Mouse (Mus musculus) MEL (cell line): Measurements from ENCODE around the gene Dapk2. TPM values are rescaled to one million over a fixed set of nuclear protein-coding genes. Genes with fewer than 3 reads are reported as not detected.

Source experiments
- DNase-seq: peaks from one replicate; pipeline ENCODE4 v3.0.0; 2011; ENCODE audit warnings: low read depth, low spot score
- H3K27ac ChIP-seq: 2 replicates; pipeline ENCODE4 v1.5.1; 2012; ENCODE audit warnings: low read depth, mild to moderate bottlenecking, control low read depth, low read length, moderate library complexity; ENCODE audit not compliant: control insufficient read depth
- H3K27me3 ChIP-seq, 2 experiments: fragments of 150-350 bp in 1 of 2; sonication (generic) in 1 of 2; 2 replicates each; pipeline ENCODE4 v1.6.1; 2012; ENCODE audit warnings: low read length in 2 of 2, mild to moderate bottlenecking in 2 of 2, improper control_type of control experiment in 1 of 2, moderate library complexity in 1 of 2; ENCODE audit not compliant: insufficient read depth in 2 of 2, control insufficient read depth in 1 of 2
- H3K36me3 ChIP-seq, 2 experiments: 2 replicates each; pipeline ENCODE4 v1.6.1; 2012 to 2014; ENCODE audit warnings: low read length in 2 of 2, improper control_type of control experiment in 1 of 2, inconsistent platforms in 1 of 2, mild to moderate bottlenecking in 1 of 2; ENCODE audit not compliant: insufficient read depth in 2 of 2, control insufficient read depth in 1 of 2
- H3K4me1 ChIP-seq, 2 experiments: fragments of 150-350 bp in 1 of 2; sonication (generic) in 1 of 2; 2 replicates each; pipeline ENCODE4 v1.6.1; 2012; ENCODE audit warnings: low read length in 2 of 2, improper control_type of control experiment in 1 of 2, mild to moderate bottlenecking in 1 of 2; ENCODE audit not compliant: insufficient read depth in 2 of 2, control insufficient read depth in 1 of 2
- H3K4me3 ChIP-seq, 2 experiments: fragments of 150-350 bp in 1 of 2; sonication (generic) in 1 of 2; 2 replicates each; pipeline ENCODE4 v1.5.1; 2012; ENCODE audit warnings: low read depth in 2 of 2, low read length in 2 of 2, mild to moderate bottlenecking in 2 of 2, moderate library complexity in 2 of 2, control low read depth in 1 of 2, improper control_type of control experiment in 1 of 2; ENCODE audit not compliant: control insufficient read depth in 1 of 2, insufficient read depth in 1 of 2
- H3K79me2 ChIP-seq: 2 replicates; pipeline ENCODE4 v1.6.1; 2012; ENCODE audit warnings: mild to moderate bottlenecking, low read length, moderate library complexity; ENCODE audit not compliant: control insufficient read depth, poor library complexity, insufficient read depth
- H3K9ac ChIP-seq: 2 replicates; pipeline ENCODE4 v1.6.1; 2012; ENCODE audit warnings: low read depth, mild to moderate bottlenecking, control low read depth, low read length, moderate library complexity; ENCODE audit not compliant: control insufficient read depth, poor library complexity, severe bottlenecking
- H3K9me3 ChIP-seq: fragments of 150-350 bp; sonication (generic); replicated peaks from 2 replicates; pipeline ENCODE4 v1.6.1; 2012; ENCODE audit warnings: mild to moderate bottlenecking, low read length, improper control_type of control experiment, moderate library complexity; ENCODE audit not compliant: insufficient read depth
- BHLHE40 ChIP-seq: IDR thresholded peaks from 2 replicates; pipeline ENCODE4 v1.6.1; 2012; ENCODE audit warnings: low read depth, mild to moderate bottlenecking, inconsistent platforms, low read length, improper control_type of control experiment, borderline replicate concordance
- CHD1 ChIP-seq: IDR thresholded peaks from 2 replicates; pipeline ENCODE4 v1.6.1; 2012; ENCODE audit warnings: low read depth, mild to moderate bottlenecking, inconsistent platforms, low read length, improper control_type of control experiment
- E2F4 ChIP-seq: IDR thresholded peaks from 2 replicates; pipeline ENCODE4 v1.6.1; 2011; ENCODE audit warnings: low read depth, low read length, improper control_type of control experiment, borderline replicate concordance
- ETS1 ChIP-seq: IDR thresholded peaks from 2 replicates; pipeline ENCODE4 v1.6.1; 2012; ENCODE audit warnings: low read depth, mild to moderate bottlenecking, inconsistent platforms, low read length, improper control_type of control experiment, moderate library complexity
- MAFK ChIP-seq: IDR thresholded peaks from 2 replicates; pipeline ENCODE4 v1.6.1; 2011; ENCODE audit warnings: low read depth, mild to moderate bottlenecking, low read length, improper control_type of control experiment, borderline replicate concordance
- MEF2A ChIP-seq: IDR thresholded peaks from 2 replicates; pipeline ENCODE4 v1.6.1; 2014; ENCODE audit warnings: low read depth, mild to moderate bottlenecking, inconsistent platforms, low read length, improper control_type of control experiment; ENCODE audit not compliant: poor library complexity, insufficient replicate concordance, severe bottlenecking; ENCODE audit errors: extremely low read depth
- MXI1 ChIP-seq: IDR thresholded peaks from 2 replicates; pipeline ENCODE4 v1.6.1; 2011; ENCODE audit warnings: mild to moderate bottlenecking, low read depth, low read length, improper control_type of control experiment
- MYB ChIP-seq: IDR thresholded peaks from 2 replicates; pipeline ENCODE4 v1.6.1; 2011; ENCODE audit warnings: mild to moderate bottlenecking, low read depth, low read length, improper control_type of control experiment
- RCOR1 ChIP-seq: IDR thresholded peaks from 2 replicates; pipeline ENCODE4 v1.6.1; 2012; ENCODE audit warnings: low read depth, mild to moderate bottlenecking, inconsistent platforms, low read length, improper control_type of control experiment
- SIN3A ChIP-seq: IDR thresholded peaks from 2 replicates; pipeline ENCODE4 v1.6.1; 2012; ENCODE audit warnings: low read length, improper control_type of control experiment, inconsistent platforms
- TAL1 ChIP-seq: IDR thresholded peaks from 2 replicates; pipeline ENCODE4 v1.6.1; 2012; ENCODE audit warnings: mild to moderate bottlenecking, inconsistent platforms, low read length, moderate library complexity, mixed read lengths
- TBP ChIP-seq: IDR thresholded peaks from 2 replicates; pipeline ENCODE4 v1.8.0; 2011; ENCODE audit warnings: low read depth, low read length, improper control_type of control experiment
- UBTF ChIP-seq: IDR thresholded peaks from 2 replicates; pipeline ENCODE4 v1.6.1; 2012; ENCODE audit warnings: low read depth, mild to moderate bottlenecking, inconsistent platforms, low read length, improper control_type of control experiment, moderate library complexity, borderline replicate concordance; ENCODE audit not compliant: insufficient read depth
- ZC3H11A ChIP-seq: IDR thresholded peaks from 2 replicates; pipeline ENCODE4 v1.6.1; 2012; ENCODE audit warnings: low read depth, mild to moderate bottlenecking, inconsistent platforms, low read length, improper control_type of control experiment
- ZKSCAN1 ChIP-seq: IDR thresholded peaks from 2 replicates; pipeline ENCODE4 v1.6.1; 2012; ENCODE audit warnings: low read depth, mild to moderate bottlenecking, inconsistent platforms, low read length, improper control_type of control experiment, moderate library complexity
- polyA plus RNA-seq, 2 experiments: library from polyadenylated mRNA; stranded (reverse) in 1 of 2; unstranded in 1 of 2; fragments of >175 nt in 1 of 2; fragments of >200 nt in 1 of 2; gene quantifications; 2 replicates each; pipeline versions ENCODE4 v1.2.1 to v1.2.4; 2012; ENCODE audit warnings: low replicate concordance in 2 of 2, low read depth in 1 of 2; ENCODE audit not compliant: insufficient read length in 2 of 2, insufficient read depth in 1 of 2, missing spikeins in 1 of 2
- total RNA-seq: library from RNA; depleted of rRNA; stranded (reverse); fragments of 300-350 nt; gene quantifications from 2 replicates; pipeline ENCODE4 v1.2.3, GENCODE M21; 2012

Dapk2 gene
- total and polyA plus RNA-seq, 3 experiments: 5.8 to 8.3 TPM; not detected in 1

GRCm38 (mm10) chr9:66307341-66307740, 149.3 kb downstream of the Dapk2 start:
- Histone ChIP-seq H3K9me3 (no peaks in the 10 kb centered on the region), H3K9ac (no peak overlapping the region), H3K4me1 (peaks cover 6 to 14% of the 10 kb centered on the region in 2 experiments), H3K4me3 (no peak overlapping the region), H3K27me3 (no peaks in the 10 kb centered on the region; a peak in 1 of 4 replicates), H3K79me2 (no peaks in the 10 kb centered on the region; the same call in 1 of the 2 replicates), H3K36me3 (peaks cover 0 to 8% of the 10 kb centered on the region in 2 experiments; a peak in 2 of 4 replicates), H3K27ac (no peak overlapping the region)
- no peak for TF ChIP-seq ETS1
- TF ChIP-seq E2F4: no peak
- peak; percentile 99 for TF ChIP-seq SIN3A
- TF ChIP-seq TAL1: no peak
- no peak for TF ChIP-seq MYB
- TF ChIP-seq MXI1: peak; percentile 95
- DNase-seq: peak; percentile 79

- H3K4me3 ChIP-seq: no peak overlapping the region
- H3K79me2 ChIP-seq: no peaks in the 10 kb centered on the region; the same call in 1 of the 2 replicates
- H3K9ac ChIP-seq: no peak overlapping the region
- no peak overlapping the region for H3K27ac ChIP-seq
- peaks cover 6 to 14% of the 10 kb centered on the region in 2 experiments for H3K4me1 ChIP-seq
- peaks cover 0 to 3% of the 10 kb centered on the region in 2 experiments; a peak in 3 of 4 replicates for H3K27me3 ChIP-seq
- DNase-seq: no peak
- H3K36me3 ChIP-seq: peaks cover 0 to 8% of the 10 kb centered on the region in 2 experiments; a peak in 2 of 4 replicates
- TF ChIP-seq SIN3A: no peak
- TF ChIP-seq MEF2A: no peak
- TF ChIP-seq MXI1: no peak
- no peak for TF ChIP-seq E2F4
- no peak for TF ChIP-seq MAFK
- no peak for TF ChIP-seq CHD1
- TF ChIP-seq, all 39 proteins: peak for 0
- no peaks in the 10 kb centered on the region for H3K9me3 ChIP-seq
These were observed 150.7 kb downstream of the Dapk2 start for GRCm38 (mm10) chr9:66308741-66309140.

- Histone ChIP-seq H3K27me3 (peaks cover 0 to 3% of the 10 kb centered on the region in 2 experiments; a peak in 3 of 4 replicates), H3K36me3 (no peaks in the 10 kb centered on the region), H3K27ac (no peak overlapping the region), H3K4me1 (no peaks in the 10 kb centered on the region; a peak in 1 of 4 replicates), H3K4me3 (no peak overlapping the region), H3K79me2 (no peaks in the 10 kb centered on the region), H3K9ac (no peak overlapping the region), H3K9me3 (no peaks in the 10 kb centered on the region)
- no peak for DNase-seq
- TF ChIP-seq TBP: no peak
- TF ChIP-seq ZC3H11A: no peak
- no peak for TF ChIP-seq ETS1
- TF ChIP-seq BHLHE40: no peak
- no peak for TF ChIP-seq UBTF
- TF ChIP-seq ZKSCAN1: no peak
- no peak for TF ChIP-seq MXI1
- no peak for TF ChIP-seq RCOR1
These were observed 153.4 kb downstream of the Dapk2 start for GRCm38 (mm10) chr9:66311458-66311857.
